Mouse (Mus musculus) forebrain, embryonic 16.5 days (tissue): ENCODE measurements at regions not wholly inside any gene's neighbourhood (a gene's known extent, or its start where the extent isn't known, plus 50 kb on each side); places are given as distances from the start of the nearest gene placed in this dataset.

Experiments
- ATAC-seq: fragments of 200-750 bp; cut with Nextera tagmentation; 2 replicates; pipeline ENCODE4 v1.8.0; 2017; ENCODE audit warnings: mild to moderate bottlenecking, moderate library complexity
- H3K27ac ChIP-seq: fragments of 300-500 bp; sonication (generic); 2 replicates; pipeline ENCODE4 v1.5.1; 2014; ENCODE audit warnings: low read length, control low read depth
- H3K27me3 ChIP-seq: fragments of 300-500 bp; sonication (generic); replicated peaks from 2 replicates; pipeline ENCODE4 v1.6.1; 2014; ENCODE audit warnings: low read length; ENCODE audit not compliant: control insufficient read depth, insufficient read depth
- H3K36me3 ChIP-seq: fragments of 300-500 bp; sonication (generic); 2 replicates; pipeline ENCODE4 v1.6.1; 2014; ENCODE audit not compliant: control insufficient read depth, insufficient read depth
- H3K4me1 ChIP-seq: fragments of 300-500 bp; sonication (generic); replicated peaks from 2 replicates; pipeline ENCODE4 v1.6.1; 2014; ENCODE audit warnings: low read length; ENCODE audit not compliant: control insufficient read depth, insufficient read depth
- H3K4me2 ChIP-seq: fragments of 300-500 bp; sonication (generic); 2 replicates; pipeline ENCODE4 v1.6.1; 2014; ENCODE audit warnings: mild to moderate bottlenecking, low read length, control low read depth
- H3K4me3 ChIP-seq: fragments of 300-500 bp; sonication (generic); replicated peaks from 2 replicates; pipeline ENCODE4 v1.5.1; 2014; ENCODE audit warnings: mild to moderate bottlenecking, low read length, control low read depth
- H3K9ac ChIP-seq: fragments of 300-500 bp; sonication (generic); replicated peaks from 2 replicates; pipeline ENCODE4 v1.6.1; 2014; ENCODE audit warnings: low read depth, low read length, control low read depth
- H3K9me3 ChIP-seq: fragments of 300-500 bp; sonication (generic); 2 replicates; pipeline ENCODE4 v1.6.1; 2016; ENCODE audit warnings: low read length; ENCODE audit not compliant: control insufficient read depth
- WGBS: fragments of 180-500 bp; shearing (Covaris S2); extraction: QIAGEN DNeasy Blood & Tissue Kit; methylation state at CpG from one replicate; pipeline ENCODE4 v1.1.7; 2014; 5-methylcytosine and 5-hydroxymethylcytosine counted together

DNA sequence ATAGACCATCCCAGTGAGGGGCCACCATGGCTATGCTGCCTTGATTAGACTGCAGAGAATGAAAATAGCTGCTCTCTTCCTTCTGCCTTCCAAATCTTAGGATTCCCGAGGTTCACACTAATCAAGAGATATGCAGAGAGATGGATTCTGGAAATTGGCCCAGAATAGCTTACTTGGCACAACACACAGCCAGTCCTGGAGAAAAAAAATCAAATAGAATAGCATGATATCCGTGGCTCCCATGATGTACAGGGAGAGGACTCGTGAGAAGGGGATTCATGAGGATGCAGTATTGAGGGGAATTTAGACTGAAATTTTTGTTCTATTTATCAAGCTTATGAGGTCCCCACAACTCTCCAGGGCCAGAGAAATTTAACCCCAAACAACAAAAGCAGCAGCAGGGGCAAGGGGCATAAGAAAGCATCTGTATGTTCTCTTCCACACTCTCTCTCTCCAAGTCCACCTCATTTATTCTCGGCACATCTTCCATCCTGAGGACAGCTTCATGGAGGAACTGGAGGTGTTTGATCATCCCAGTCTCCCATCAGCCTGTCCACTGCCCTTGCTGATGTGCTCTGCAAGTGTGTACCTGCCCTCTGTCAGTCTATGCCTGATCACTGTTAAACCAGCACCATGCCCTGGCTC, 599.3 kb upstream of the Camk1g start:
- 0 out of 2 replicates have a peak, but pooled peaks have one; percentile 38 for ATAC-seq
- WGBS, result 43% methylated on average over 4 of the region's 4 CpGs
- Histone ChIP-seq H3K27ac (peak overlapping the region; percentile 8; the same call in 1 of the 2 replicates), H3K27me3 (no peaks in the 10 kb centered on the region), H3K4me3 (no peak overlapping the region), H3K36me3 (no peaks in the 10 kb centered on the region), H3K9ac (no peak overlapping the region), H3K4me1 (peaks cover 12% of the 10 kb centered on the region), H3K4me2 (no peak overlapping the region), H3K9me3 (no peaks in the 10 kb centered on the region)

DNA sequence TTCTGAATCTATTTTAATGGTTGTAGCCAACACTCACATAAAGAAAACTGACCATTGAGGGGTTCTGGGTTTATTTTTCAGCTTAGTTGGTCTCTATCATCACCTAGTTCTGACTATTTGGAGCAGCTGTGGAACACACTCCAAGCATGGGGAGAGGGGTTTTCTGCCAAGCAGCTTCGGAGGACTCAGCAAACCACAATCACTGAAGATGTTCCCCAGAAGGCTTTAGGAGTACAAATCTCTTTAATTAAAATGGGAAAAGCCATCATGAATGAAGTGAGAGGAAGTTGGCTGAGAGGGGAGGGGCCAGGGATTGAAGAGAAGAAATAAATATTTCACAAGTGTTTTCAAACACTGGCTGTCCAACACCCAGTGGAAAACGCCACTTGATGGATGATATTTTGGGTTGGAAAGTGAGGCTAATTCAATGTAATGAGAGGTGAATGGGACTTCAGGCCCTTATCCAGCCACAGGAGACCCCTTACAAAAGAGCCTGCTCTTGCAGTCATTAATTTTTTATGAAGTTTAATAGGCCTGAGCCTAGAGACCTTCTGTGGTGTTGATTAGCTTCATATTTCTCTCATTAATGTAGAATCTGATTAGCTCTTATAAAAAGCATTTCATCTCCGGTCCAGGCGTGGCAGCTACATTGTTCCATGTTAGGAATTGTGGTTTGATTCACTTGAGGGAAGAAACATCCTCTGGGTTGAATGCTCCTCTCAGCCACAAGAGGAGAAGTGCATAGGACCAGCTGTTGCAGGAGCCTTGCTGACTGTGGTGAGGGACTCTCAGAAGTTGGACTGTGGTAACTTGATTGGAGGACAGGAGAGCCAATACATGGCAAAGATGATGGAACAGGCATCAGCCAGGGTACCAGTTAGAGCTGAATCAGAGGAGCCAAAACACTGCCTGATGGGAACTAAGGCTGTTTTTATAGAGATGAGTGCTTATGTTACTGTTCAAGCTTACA, 598.1 kb upstream of the Camk1g start:
- no peak overlapping the region for H3K27ac ChIP-seq
- H3K4me1 ChIP-seq, result peaks cover 15% of the 10 kb centered on the region
- H3K9me3 ChIP-seq, result no peaks in the 10 kb centered on the region
- 61% methylated on average over 4 of the region's 4 CpGs for WGBS
- H3K9ac ChIP-seq, result no peak overlapping the region
- H3K4me3 ChIP-seq, result no peak overlapping the region
- no peak for ATAC-seq
- no peaks in the 10 kb centered on the region for H3K36me3 ChIP-seq
- no peaks in the 10 kb centered on the region for H3K27me3 ChIP-seq
- H3K4me2 ChIP-seq, result no peak overlapping the region

DNA sequence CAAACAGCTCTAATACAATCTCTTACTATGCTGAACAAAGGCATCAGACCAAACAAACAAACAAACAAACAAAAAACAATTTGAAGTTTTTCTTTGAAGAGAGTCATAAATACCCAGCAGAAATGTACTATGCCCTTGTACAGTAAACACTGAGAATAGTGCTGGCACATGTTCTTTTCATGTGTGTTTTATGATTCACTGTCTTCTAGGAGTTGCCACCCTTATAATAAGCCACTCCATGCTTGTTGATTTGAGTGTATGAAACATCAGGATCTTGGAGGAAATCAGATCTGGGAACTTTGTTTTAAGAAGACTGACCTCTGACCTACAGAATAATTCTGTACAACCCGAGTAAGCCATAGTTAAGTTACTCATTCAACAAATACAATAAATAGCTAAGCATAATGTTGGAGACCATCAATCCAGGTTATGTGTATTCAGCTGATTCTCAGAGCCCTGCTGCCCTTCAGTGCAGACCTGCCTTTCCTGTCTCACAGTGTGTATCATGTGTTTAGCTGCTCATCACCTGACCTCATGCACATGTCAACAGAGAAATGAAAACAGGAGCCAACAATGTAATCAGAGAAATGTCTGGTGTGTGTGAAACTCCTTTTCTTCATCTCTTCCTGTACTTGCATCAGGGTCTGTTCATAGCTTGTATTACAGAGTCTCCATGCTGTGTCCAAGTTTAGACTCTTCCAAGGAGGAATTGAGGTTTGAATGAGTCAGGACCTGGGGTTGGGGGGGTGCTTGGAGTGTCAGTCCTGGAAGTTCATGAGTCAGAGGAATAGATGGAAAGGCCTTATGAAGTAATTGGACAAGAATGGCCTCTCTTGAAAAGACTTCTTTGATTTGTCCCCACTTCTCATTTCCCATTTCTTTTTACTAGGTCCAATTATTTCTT, 596.8 kb upstream of the Camk1g start:
- no peak overlapping the region for H3K4me2 ChIP-seq
- H3K27me3 ChIP-seq, result no peaks in the 10 kb centered on the region
- H3K27ac ChIP-seq, result no peak overlapping the region
- H3K4me3 ChIP-seq, result no peak overlapping the region
- H3K36me3 ChIP-seq, result no peaks in the 10 kb centered on the region
- peaks cover 15% of the 10 kb centered on the region for H3K4me1 ChIP-seq
- no peak overlapping the region for H3K9ac ChIP-seq
- no peaks in the 10 kb centered on the region for H3K9me3 ChIP-seq
- 74% methylated on average over 1 of the region's 1 CpGs for WGBS
- no peak for ATAC-seq

DNA sequence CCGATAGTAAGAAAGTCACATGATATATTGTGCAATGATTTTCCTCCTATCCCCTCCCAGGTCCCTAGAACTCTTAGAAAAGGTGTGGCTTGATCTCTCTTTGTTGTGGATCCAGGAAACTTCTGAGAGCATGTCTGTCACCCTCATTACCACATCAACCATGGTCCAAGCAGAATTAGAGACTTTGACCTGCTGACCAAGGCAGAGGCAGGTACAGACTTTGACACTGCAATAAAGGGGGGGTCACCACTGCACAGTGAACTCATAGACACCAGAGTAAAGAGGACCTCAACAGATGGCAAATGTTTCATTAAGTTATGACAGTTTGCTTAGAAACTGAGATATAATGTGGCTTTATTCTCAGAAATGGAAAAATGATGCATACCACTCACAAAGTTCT, 595.2 kb upstream of the Camk1g start:
- WGBS, result 78% methylated on average over 1 of the region's 1 CpGs
- no peaks in the 10 kb centered on the region for H3K27me3 ChIP-seq
- H3K9ac ChIP-seq, result no peak overlapping the region
- H3K36me3 ChIP-seq, result no peaks in the 10 kb centered on the region
- no peaks in the 10 kb centered on the region for H3K9me3 ChIP-seq
- H3K4me1 ChIP-seq, result peaks cover 11% of the 10 kb centered on the region
- H3K27ac ChIP-seq, result no peak overlapping the region
- H3K4me2 ChIP-seq, result no peak overlapping the region
- H3K4me3 ChIP-seq, result no peak overlapping the region
- ATAC-seq, result no peak

DNA sequence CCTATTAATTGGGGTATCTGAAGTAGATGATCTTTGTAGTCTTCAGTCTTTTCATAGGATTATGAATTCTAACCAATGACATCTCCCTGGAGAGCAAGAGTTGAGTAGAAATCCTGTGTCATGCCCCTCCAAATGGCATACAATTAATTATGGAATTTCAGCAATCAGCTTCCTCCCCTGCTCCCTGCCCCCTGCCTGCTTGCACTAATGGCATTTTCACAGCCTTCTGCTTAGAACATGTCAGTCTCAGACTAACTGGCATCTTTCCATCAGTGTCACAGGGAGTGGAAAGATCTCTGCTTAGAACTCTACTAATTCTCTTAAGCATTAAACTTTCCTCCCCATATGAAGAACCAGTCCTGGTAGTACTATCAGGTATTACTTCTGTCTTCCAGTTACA, 581.8 kb upstream of the Camk1g start:
- Histone ChIP-seq H3K4me3 (no peak overlapping the region), H3K4me1 (peaks cover 3% of the 10 kb centered on the region; the same call in 1 of the 2 replicates), H3K4me2 (no peak overlapping the region), H3K27me3 (no peaks in the 10 kb centered on the region), H3K9me3 (no peaks in the 10 kb centered on the region), H3K27ac (no peak overlapping the region), H3K9ac (no peak overlapping the region), H3K36me3 (no peaks in the 10 kb centered on the region)
- ATAC-seq, result no peak

DNA sequence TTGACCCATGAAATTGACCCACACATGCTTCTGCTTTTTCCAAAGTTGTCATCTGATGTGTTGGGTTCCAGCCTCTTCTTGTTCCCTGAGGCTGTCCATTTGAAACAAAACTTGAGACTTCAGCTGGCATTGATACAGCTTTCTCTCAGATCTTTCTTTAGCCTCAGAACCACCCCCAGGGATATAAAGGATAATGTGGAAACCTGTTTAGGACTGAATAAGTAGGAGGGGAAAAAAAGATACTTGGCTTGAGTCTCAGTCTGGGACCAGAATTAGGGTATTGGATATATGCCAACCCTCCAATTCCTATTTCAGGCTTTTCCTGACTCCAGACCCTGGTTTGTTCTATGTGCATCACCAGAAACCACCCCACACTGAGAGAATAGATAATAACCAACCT, 579.7 kb upstream of the Camk1g start:
- Histone ChIP-seq H3K4me2 (no peak overlapping the region), H3K4me3 (no peak overlapping the region), H3K9ac (no peak overlapping the region), H3K9me3 (no peaks in the 10 kb centered on the region), H3K27ac (no peak overlapping the region), H3K36me3 (no peaks in the 10 kb centered on the region), H3K4me1 (peaks cover 3% of the 10 kb centered on the region; the same call in 1 of the 2 replicates), H3K27me3 (no peaks in the 10 kb centered on the region)
- ATAC-seq, result no peak

DNA sequence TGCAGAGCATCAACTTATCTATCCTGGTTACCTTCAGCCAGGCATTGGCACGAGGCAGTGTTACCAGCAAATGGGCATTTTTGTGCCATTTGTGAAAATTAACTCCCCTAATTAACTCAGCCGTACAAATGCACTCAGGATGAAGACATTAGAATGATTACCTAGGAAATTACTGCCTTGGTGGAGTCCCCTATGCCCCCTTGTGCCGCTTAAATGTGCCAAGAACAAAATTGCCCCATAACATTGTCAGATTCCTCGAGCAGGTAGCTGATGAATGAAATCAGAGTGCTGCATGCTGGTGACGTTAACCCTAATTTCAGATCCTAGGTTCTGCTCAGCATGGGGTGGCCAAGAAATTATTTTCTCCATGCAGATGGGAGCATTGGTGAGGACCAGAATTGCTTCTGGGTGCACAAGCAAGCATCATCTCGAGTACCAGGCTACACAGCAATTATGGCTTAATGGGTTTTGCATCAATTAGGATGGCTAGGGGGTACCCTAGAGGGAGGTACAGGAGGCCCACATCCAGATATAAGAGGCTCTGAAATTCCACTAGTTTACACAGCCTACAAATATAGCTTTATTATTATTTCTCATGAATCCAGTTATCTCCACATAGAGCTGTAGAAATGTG, 577.0 kb upstream of the Camk1g start:
- Histone ChIP-seq H3K9ac (no peak overlapping the region), H3K36me3 (no peaks in the 10 kb centered on the region), H3K27me3 (no peaks in the 10 kb centered on the region), H3K4me1 (peaks cover 3% of the 10 kb centered on the region; the same call in 1 of the 2 replicates), H3K9me3 (no peaks in the 10 kb centered on the region), H3K4me3 (no peak overlapping the region), H3K27ac (no peak overlapping the region), H3K4me2 (no peak overlapping the region)
- ATAC-seq, result no peak
- WGBS, result 48% methylated on average over 6 of the region's 6 CpGs

DNA sequence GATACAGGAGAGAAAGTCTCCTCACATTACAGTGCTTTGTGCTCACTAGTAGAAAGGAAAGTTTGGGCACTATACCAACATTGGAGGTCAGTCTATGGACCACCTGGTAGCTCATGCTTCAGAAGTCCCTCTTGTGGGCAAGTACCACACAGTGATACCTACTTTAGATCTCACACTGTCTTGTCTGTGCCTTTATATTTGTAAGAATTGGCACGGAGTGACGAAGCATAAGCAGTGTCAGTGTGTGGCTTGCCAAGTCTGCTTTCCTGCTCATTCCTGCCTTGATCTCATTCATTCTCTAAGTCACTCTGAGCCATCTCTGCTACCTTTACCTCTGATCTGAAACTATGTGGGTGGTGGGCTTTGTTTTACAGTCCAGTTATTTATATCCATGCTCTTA, 565.9 kb upstream of the Camk1g start:
- WGBS, result 63% methylated on average over 2 of the region's 2 CpGs
- peaks cover 2% of the 10 kb centered on the region; the same call in 1 of the 2 replicates for H3K4me1 ChIP-seq
- H3K4me2 ChIP-seq, result no peak overlapping the region
- H3K27ac ChIP-seq, result no peak overlapping the region
- ATAC-seq, result peak; percentile 38; the same call in 1 of the 2 replicates
- H3K4me3 ChIP-seq, result no peak overlapping the region
- no peaks in the 10 kb centered on the region for H3K9me3 ChIP-seq
- H3K9ac ChIP-seq, result no peak overlapping the region
- H3K36me3 ChIP-seq, result no peaks in the 10 kb centered on the region
- no peaks in the 10 kb centered on the region for H3K27me3 ChIP-seq
